Mouse (Mus musculus): ENCODE measurements at regions not wholly inside any gene's neighbourhood (a gene's known extent, or its start where the extent isn't known, plus 50 kb on each side); places are given as distances from the start of the nearest gene placed in this dataset.
A peak's percentile ranks its signal among the peaks of the same experiment; 100 is the strongest.

DNA sequence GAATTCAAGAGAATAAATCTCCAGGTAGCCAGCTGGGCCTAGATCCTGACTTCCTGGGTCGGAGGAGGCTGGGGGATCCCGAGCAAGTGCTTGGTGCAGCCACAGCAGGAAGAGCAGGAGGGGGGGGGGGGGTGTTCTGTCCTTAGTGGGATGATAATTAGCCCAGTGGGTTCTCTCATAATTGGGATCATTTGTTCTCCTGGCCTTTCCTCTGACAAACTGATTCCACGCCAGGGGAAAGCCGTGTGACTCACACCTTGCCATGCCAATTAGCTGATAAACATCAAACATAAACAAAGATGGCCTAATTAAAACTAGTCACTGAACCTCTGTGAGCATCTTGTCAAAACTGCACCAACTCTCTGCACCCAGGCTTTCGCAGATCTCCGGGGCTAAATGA lies 55.5 kb upstream of the Pax6 start:
- Histone ChIP-seq H3K27ac (replicated peaks; ENCODE audit: low read depth, low read length) (no peak overlapping the region), H3K4me3 (ENCODE audit: low read depth, low read length) (no peak overlapping the region), H3K4me2 (ENCODE audit: low read depth, low read length) (no peak overlapping the region), H3K9me3 (ENCODE audit: control insufficient read depth, low read length) (no peaks in the 10 kb centered on the region), H3K36me3 (ENCODE audit: control insufficient read depth, insufficient read depth, low read length) (no peaks in the 10 kb centered on the region), H3K9ac (ENCODE audit: low read depth, low read length) (no peak overlapping the region), H3K4me1 (ENCODE audit: control insufficient read depth, insufficient read depth, low read length) (peaks cover 12% of the 10 kb centered on the region; the same call in 1 of the 2 replicates), H3K27me3 (replicated peaks; ENCODE audit: control insufficient read depth, insufficient read depth, low read length) (peaks cover 11% of the 10 kb centered on the region; the same call in 1 of the 2 replicates)
- WGBS = 57% methylated on average over 6 of the region's 6 CpGs
- ATAC-seq (ENCODE audit: low read depth) (no peak), DNase-seq (ENCODE audit: low spot score) (no peak)

DNA sequence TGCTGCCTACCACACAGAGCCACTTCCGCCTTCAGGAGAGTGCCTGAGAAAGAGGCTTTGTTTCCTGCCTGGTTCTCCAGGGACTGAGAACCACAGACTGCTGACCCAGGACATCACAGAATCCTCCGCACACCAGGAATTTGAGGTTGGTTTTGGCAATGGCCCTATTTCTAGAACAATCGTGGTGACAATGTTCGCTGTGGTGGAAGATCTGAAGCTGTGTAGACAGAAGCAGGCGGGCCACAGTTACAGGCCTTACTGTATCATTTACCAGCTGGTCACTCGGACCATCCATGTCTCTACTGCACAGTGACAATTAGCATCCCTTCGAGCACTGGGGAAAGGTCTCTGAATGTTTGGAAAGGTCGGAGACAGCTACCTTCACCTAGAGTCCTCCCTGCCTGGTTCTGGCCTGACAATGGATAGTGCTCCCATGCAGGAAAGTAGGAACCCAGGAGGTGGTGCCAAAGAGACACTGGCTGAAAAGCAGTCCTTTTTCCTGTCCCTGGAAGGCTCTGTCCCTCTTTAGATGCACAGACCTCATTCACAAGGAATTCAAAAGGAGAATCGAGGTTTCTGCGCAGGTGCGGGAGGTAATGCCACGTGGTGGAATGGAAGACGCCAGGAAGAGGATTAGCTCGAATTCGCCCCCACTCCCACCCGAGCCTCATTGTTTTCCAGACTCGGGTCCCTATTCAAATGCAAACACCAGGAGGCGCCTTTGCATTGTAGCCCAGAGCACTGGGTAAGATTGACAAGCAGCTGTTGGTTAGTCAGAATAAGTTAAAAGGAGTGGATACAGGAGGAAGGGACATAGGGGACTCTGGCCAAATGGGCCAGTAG lies 52.6 kb upstream of the Pax6 start:
- Histone ChIP-seq H3K4me1 (ENCODE audit: control insufficient read depth, insufficient read depth, low read length) (peaks cover 12% of the 10 kb centered on the region; the same call in 1 of the 2 replicates), H3K27ac (replicated peaks; ENCODE audit: low read depth, low read length) (no peak overlapping the region), H3K9ac (ENCODE audit: low read depth, low read length) (no peak overlapping the region; the same call in 1 of the 2 replicates), H3K27me3 (replicated peaks; ENCODE audit: control insufficient read depth, insufficient read depth, low read length) (peaks cover 11% of the 10 kb centered on the region; the same call in 1 of the 2 replicates), H3K9me3 (ENCODE audit: control insufficient read depth, low read length) (no peaks in the 10 kb centered on the region), H3K36me3 (ENCODE audit: control insufficient read depth, insufficient read depth, low read length) (no peaks in the 10 kb centered on the region), H3K4me3 (ENCODE audit: low read depth, low read length) (peak overlapping the region; percentile 15; the same call in 1 of the 2 replicates), H3K4me2 (ENCODE audit: low read depth, low read length) (peak overlapping the region; percentile 44)
- WGBS = 26% methylated on average over 18 of the region's 18 CpGs
- peak; percentile 59 for ATAC-seq (ENCODE audit: low read depth)
- peak; percentile 71 for DNase-seq (ENCODE audit: low spot score)

Data from embryonic facial prominence, embryonic 14.5 days (tissue).